Mouse (Mus musculus): Measurements from ENCODE around the gene Hrh2. TPM values are rescaled to one million over a fixed set of nuclear protein-coding genes. Genes with fewer than 3 reads are reported as not detected.

The Hrh2 gene
- polyA plus RNA-seq, 1 experiment from 2014 or later: 0.04 TPM

- H3K36me3 ChIP-seq (ENCODE audit: control insufficient read depth, insufficient read depth): no peaks in the 10 kb centered on the region
- H3K9me3 ChIP-seq (ENCODE audit: control insufficient read depth): no peaks in the 10 kb centered on the region
- 88% methylated on average over 15 of the region's 15 CpGs for WGBS
- H3K27me3 ChIP-seq (replicated peaks; ENCODE audit: control insufficient read depth, insufficient read depth, low read length): no peaks in the 10 kb centered on the region
- no peak overlapping the region for H3K4me2 ChIP-seq (replicated peaks; ENCODE audit: low read depth)
- TF ChIP-seq CTCF (IDR thresholded peaks at IDR 0.05; ENCODE audit: low read depth): no peak
- no peak overlapping the region for H3K27ac ChIP-seq (ENCODE audit: low read depth, low read length)
- H3K4me3 ChIP-seq (ENCODE audit: low read depth, low read length): no peak overlapping the region
- no peak for ATAC-seq
- H3K9ac ChIP-seq (ENCODE audit: low read depth, low read length): no peak overlapping the region
- no peaks in the 10 kb centered on the region for H3K4me1 ChIP-seq (replicated peaks; ENCODE audit: control insufficient read depth, insufficient read depth, low read length)
These were observed 71.0 kb downstream of the Hrh2 start for GRCm38 (mm10) chr13:54262741-54263510.

- no peak for ATAC-seq
- Histone ChIP-seq H3K4me3 (ENCODE audit: low read depth, low read length) (no peak overlapping the region), H3K27ac (ENCODE audit: low read depth, low read length) (no peak overlapping the region), H3K4me1 (replicated peaks; ENCODE audit: control insufficient read depth, insufficient read depth, low read length) (no peaks in the 10 kb centered on the region), H3K36me3 (ENCODE audit: control insufficient read depth, insufficient read depth) (no peaks in the 10 kb centered on the region), H3K4me2 (replicated peaks; ENCODE audit: low read depth) (no peak overlapping the region), H3K9ac (ENCODE audit: low read depth, low read length) (no peak overlapping the region), H3K27me3 (replicated peaks; ENCODE audit: control insufficient read depth, insufficient read depth, low read length) (no peaks in the 10 kb centered on the region), H3K9me3 (ENCODE audit: control insufficient read depth) (no peaks in the 10 kb centered on the region)
- WGBS: 64% methylated on average over 6 of the region's 6 CpGs
- no peak for TF ChIP-seq CTCF (IDR thresholded peaks at IDR 0.05; ENCODE audit: low read depth)
These were observed 71.7 kb downstream of the Hrh2 start for GRCm38 (mm10) chr13:54263641-54264040.

- 8% methylated on average over 9 of the region's 9 CpGs for WGBS
- H3K27ac ChIP-seq (ENCODE audit: low read depth, low read length): no peak overlapping the region
- H3K4me3 ChIP-seq (ENCODE audit: low read depth, low read length): no peak overlapping the region
- H3K4me2 ChIP-seq (replicated peaks; ENCODE audit: low read depth): no peak overlapping the region
- ATAC-seq: no peak
- TF ChIP-seq CTCF (IDR thresholded peaks at IDR 0.05; ENCODE audit: low read depth): no peak
- no peaks in the 10 kb centered on the region for H3K9me3 ChIP-seq (ENCODE audit: control insufficient read depth)
- H3K4me1 ChIP-seq (replicated peaks; ENCODE audit: control insufficient read depth, insufficient read depth, low read length): no peaks in the 10 kb centered on the region
- H3K36me3 ChIP-seq (ENCODE audit: control insufficient read depth, insufficient read depth): no peaks in the 10 kb centered on the region
- H3K27me3 ChIP-seq (replicated peaks; ENCODE audit: control insufficient read depth, insufficient read depth, low read length): no peaks in the 10 kb centered on the region
- H3K9ac ChIP-seq (ENCODE audit: low read depth, low read length): no peak overlapping the region
These were observed 74.5 kb downstream of the Hrh2 start for GRCm38 (mm10) chr13:54266472-54266871.

- Histone ChIP-seq H3K9me3 (ENCODE audit: control insufficient read depth) (no peaks in the 10 kb centered on the region), H3K36me3 (ENCODE audit: control insufficient read depth, insufficient read depth) (no peaks in the 10 kb centered on the region), H3K4me1 (replicated peaks; ENCODE audit: control insufficient read depth, insufficient read depth, low read length) (no peaks in the 10 kb centered on the region), H3K27me3 (replicated peaks; ENCODE audit: control insufficient read depth, insufficient read depth, low read length) (no peaks in the 10 kb centered on the region), H3K27ac (ENCODE audit: low read depth, low read length) (no peak overlapping the region), H3K4me2 (replicated peaks; ENCODE audit: low read depth) (no peak overlapping the region), H3K9ac (ENCODE audit: low read depth, low read length) (no peak overlapping the region), H3K4me3 (ENCODE audit: low read depth, low read length) (no peak overlapping the region)
- WGBS: 67% methylated on average over 3 of the region's 3 CpGs
- ATAC-seq: no peak
- no peak for TF ChIP-seq CTCF (IDR thresholded peaks at IDR 0.05; ENCODE audit: low read depth)
These were observed 77.2 kb downstream of the Hrh2 start for GRCm38 (mm10) chr13:54269087-54269486.

- Histone ChIP-seq H3K27ac (ENCODE audit: low read depth, low read length) (no peak overlapping the region), H3K4me1 (replicated peaks; ENCODE audit: control insufficient read depth, insufficient read depth, low read length) (no peaks in the 10 kb centered on the region), H3K4me2 (replicated peaks; ENCODE audit: low read depth) (no peak overlapping the region), H3K27me3 (replicated peaks; ENCODE audit: control insufficient read depth, insufficient read depth, low read length) (no peaks in the 10 kb centered on the region), H3K36me3 (ENCODE audit: control insufficient read depth, insufficient read depth) (no peaks in the 10 kb centered on the region), H3K9me3 (ENCODE audit: control insufficient read depth) (no peaks in the 10 kb centered on the region), H3K4me3 (ENCODE audit: low read depth, low read length) (no peak overlapping the region), H3K9ac (ENCODE audit: low read depth, low read length) (no peak overlapping the region)
- no peak for TF ChIP-seq CTCF (IDR thresholded peaks at IDR 0.05; ENCODE audit: low read depth)
- 68% methylated on average over 8 of the region's 8 CpGs for WGBS
- no peak for ATAC-seq
These were observed 77.7 kb downstream of the Hrh2 start for GRCm38 (mm10) chr13:54269628-54270027.

GRCm38 (mm10) chr13:54272076-54272475, 80.1 kb downstream of the Hrh2 start:
- Histone ChIP-seq H3K36me3 (ENCODE audit: control insufficient read depth, insufficient read depth) (no peaks in the 10 kb centered on the region), H3K9ac (ENCODE audit: low read depth, low read length) (no peak overlapping the region), H3K4me2 (replicated peaks; ENCODE audit: low read depth) (no peak overlapping the region), H3K9me3 (ENCODE audit: control insufficient read depth) (no peaks in the 10 kb centered on the region), H3K4me3 (ENCODE audit: low read depth, low read length) (no peak overlapping the region), H3K27ac (ENCODE audit: low read depth, low read length) (no peak overlapping the region), H3K4me1 (replicated peaks; ENCODE audit: control insufficient read depth, insufficient read depth, low read length) (no peaks in the 10 kb centered on the region), H3K27me3 (replicated peaks; ENCODE audit: control insufficient read depth, insufficient read depth, low read length) (no peaks in the 10 kb centered on the region)
- no peak for TF ChIP-seq CTCF (IDR thresholded peaks at IDR 0.05; ENCODE audit: low read depth)
- ATAC-seq: no peak
- 80% methylated on average over 7 of the region's 7 CpGs for WGBS
